Mouse (Mus musculus): ENCODE results near the gene Mzf1.
"Not testable (repeated sequence)": the region's sequence is repeated elsewhere in the genome, so short reads cannot be mapped to it uniquely, and the experiment has no call there.

Mzf1 gene

DNA sequence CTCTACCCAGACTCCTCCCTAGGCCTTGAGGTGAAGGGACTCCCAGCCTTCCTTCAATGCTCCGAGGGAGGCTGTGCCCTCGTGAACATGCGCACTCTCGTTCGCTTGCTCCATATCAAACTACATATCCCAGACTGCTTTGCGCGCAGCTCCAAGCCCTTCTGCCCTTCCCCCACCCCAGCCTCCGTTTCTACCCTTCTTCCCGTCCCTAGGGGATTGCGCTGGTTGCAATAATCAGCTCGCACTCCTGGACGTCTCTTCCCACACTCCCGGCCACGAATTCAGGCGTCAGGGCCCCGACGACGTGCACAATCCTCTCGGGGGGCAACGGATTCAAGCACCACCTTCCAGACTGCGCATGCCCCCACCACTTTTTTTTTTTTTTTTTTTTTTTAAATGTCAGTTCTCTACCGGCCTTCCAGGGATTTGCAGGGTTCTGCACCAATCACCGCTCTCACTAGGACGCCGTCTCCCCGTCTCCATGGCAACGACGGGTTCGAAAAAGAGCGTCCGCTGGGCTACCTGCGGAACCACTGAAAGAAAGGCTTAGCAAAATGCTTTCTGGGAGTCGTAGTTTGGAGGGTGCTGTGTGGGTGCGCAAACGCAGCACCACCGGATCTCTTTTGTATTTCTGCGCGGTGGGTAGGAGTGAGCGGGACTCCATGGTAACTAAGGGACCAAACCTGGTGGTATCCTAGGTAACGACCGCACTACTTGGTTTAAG, at the start of gene Mzf1:
Gene Mzf1 (minus strand): TSS at position 478 of the 724 bp plus-strand sequence.
- no peaks in the 10 kb centered on the region for H3K27me3 ChIP-seq (ENCODE audit: control insufficient read depth, insufficient read depth, low read length, poor library complexity, severe bottlenecking)
- H3K36me3 ChIP-seq (ENCODE audit: control insufficient read depth, insufficient read depth, low read length, poor library complexity, severe bottlenecking): no peaks in the 10 kb centered on the region
- peak; percentile 97 for DNase-seq (ENCODE audit: low read depth, low spot score)

DNA sequence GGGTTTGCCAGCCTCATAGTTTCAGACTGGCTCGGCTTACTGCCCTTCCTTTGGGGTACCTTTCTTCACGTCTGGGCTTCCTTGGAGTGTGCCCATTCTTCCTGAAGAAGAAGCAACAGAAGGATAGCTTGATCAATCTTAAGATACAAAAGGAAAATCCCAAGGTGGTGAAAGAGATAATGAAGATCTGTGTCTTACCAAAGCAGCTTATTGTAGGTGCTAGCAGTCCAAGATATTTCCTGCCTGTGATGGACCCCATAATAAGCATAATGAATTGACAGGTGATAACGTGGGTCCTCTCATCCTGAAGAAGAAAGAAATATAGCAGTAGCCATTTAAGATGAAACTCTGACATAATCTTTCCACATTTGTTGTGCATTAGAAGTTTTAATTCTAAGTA, 40.5 kb upstream of the Mzf1 start, which contains the start of gene Vmn1r85:
Gene Vmn1r85 (minus strand): TSS at position 101 of the 400 bp plus-strand sequence.
- DNase-seq (ENCODE audit: low read depth, low spot score): no peak
- Histone ChIP-seq H3K36me3 (ENCODE audit: control insufficient read depth, insufficient read depth, low read length, poor library complexity, severe bottlenecking) (no peaks in the 10 kb centered on the region), H3K27me3 (ENCODE audit: control insufficient read depth, insufficient read depth, low read length, poor library complexity, severe bottlenecking) (no peaks in the 10 kb centered on the region)

DNA sequence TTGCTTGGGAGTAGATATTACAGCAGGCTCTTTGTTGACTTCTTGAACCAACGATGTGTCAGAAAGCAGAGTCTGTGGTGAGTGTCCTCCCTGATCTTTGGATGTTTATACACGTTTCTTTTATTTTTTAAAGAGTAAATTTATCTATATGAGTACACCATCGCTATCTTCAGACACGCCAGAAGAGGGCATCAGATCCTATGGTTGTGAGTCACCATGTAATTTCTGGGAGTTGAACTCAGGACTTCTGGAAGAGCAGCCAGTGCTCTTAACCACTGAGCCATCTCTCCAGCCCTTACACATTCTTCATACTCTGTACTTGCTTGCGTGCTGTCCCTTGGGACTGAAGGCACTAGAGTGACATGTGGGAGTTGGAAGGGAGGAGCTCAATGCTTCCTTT, 17.7 kb upstream of the Mzf1 start:
- DNase-seq (ENCODE audit: low read depth, low spot score): no peak

DNA sequence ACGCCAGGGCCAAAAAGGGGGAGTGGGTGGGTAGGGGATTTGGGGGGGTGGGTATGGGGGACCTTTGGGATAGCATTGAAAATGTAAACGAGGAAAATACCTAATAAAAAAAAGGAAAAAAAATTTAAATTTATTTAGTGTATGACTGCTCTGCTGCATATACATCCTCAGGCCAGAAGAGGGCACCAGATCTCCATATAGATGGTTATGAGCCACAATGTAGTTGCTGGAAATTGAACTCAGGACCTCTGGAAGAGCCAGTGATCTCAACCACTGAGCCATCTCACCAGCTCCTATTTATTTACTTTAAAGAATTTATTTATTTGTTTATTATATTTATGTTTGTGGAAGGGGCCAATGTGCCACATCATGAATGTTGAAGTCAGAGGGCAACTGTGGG, 8.8 kb upstream of the Mzf1 start:
- not testable (repeated sequence) for H3K36me3 ChIP-seq (ENCODE audit: control insufficient read depth, insufficient read depth, low read length, poor library complexity, severe bottlenecking); H3K27me3 ChIP-seq (ENCODE audit: control insufficient read depth, insufficient read depth, low read length, poor library complexity, severe bottlenecking)
- DNase-seq (ENCODE audit: low read depth, low spot score): peak; percentile 54

More for the DNA sequence above, 17.7 kb upstream of the Mzf1 start:
- no peaks in the 10 kb centered on the region for H3K36me3 ChIP-seq (ENCODE audit: control insufficient read depth, insufficient read depth, low read length, poor library complexity, severe bottlenecking)
- no peaks in the 10 kb centered on the region for H3K27me3 ChIP-seq (ENCODE audit: control insufficient read depth, insufficient read depth, low read length, poor library complexity, severe bottlenecking)

DNA sequence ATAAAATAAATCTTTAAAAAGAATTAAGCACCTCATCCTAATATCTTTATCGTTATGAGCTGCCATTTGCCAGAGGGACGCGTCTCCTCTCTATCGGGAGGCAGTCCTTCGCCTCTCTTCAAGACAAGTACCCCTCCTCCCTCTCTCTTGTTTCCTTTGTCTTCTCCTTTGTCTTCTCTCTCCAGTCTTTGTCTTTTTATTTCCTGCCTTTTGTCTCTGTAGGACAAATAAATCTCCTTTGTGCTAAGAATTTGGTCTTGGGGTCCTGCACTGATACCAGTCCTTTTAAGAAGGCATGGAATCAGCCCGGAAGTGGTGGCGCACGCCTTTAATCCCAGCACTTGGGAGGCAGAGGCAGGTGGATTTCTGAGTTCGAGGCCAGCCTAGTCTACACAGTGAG, 5.0 kb upstream of the Mzf1 start:
- no peak for DNase-seq (ENCODE audit: low read depth, low spot score)
- Histone ChIP-seq H3K36me3 (ENCODE audit: control insufficient read depth, insufficient read depth, low read length, poor library complexity, severe bottlenecking) (no peaks in the 10 kb centered on the region), H3K27me3 (ENCODE audit: control insufficient read depth, insufficient read depth, low read length, poor library complexity, severe bottlenecking) (no peaks in the 10 kb centered on the region)

DNA sequence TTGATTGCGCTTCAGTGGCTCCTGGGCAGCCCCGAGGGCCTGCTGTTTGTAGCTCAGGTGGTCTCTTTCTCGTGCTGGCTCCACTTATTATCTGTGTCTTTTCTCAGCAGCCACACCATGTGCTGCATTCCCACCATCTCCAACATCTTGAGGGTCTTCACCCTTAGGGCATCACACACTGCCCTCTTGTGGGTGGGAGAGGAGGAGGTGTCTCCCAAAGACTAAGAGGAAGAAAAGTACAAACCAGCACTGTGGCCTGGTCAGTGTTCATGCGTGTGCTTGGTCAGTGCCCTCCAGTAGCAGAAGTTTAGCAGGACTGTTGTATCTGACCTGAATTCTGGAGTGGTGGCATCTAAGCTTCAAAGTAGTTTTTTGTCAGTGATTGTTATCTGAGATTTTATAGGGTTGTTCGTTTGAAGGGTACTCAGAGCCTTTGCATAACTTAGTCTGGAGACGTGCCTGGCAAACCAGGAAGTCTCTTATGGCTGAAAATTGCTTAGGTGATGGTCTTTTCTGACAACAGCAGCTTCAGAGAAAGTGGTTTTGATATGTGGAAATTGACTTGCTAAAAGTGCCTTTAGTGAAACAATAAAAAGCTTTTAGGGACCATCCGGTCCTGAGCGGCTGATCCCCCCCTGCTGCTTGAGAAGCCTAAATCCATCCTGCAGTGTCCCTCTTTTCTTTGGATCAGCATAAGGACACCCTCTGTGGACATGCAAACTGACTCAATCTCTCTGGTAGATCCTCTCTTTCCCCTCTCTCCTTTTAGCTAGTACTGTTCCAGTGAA, 2.5 kb upstream of the Mzf1 start:
- Histone ChIP-seq H3K36me3 (ENCODE audit: control insufficient read depth, insufficient read depth, low read length, poor library complexity, severe bottlenecking) (no peaks in the 10 kb centered on the region), H3K27me3 (ENCODE audit: control insufficient read depth, insufficient read depth, low read length, poor library complexity, severe bottlenecking) (no peaks in the 10 kb centered on the region)
- no peak for DNase-seq (ENCODE audit: low read depth, low spot score)

DNA sequence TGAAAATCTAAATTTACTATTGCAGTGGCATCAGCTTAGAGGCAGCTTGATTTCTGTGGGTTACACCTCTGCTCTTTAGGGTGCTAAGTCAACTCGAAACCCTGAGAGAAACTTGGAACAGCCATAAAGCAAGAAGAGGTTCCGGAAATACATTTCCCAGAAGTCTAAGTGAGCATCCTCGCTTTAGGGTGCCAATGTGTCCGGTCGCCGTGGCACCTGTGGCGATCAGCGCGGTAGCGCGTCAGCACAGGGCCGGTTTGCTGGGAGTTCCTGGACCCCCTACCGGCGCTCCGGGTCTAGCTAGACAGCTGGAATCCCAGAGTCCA, 640 bp downstream of the Mzf1 start:
- no peaks in the 10 kb centered on the region for H3K27me3 ChIP-seq (ENCODE audit: control insufficient read depth, insufficient read depth, low read length, poor library complexity, severe bottlenecking)
- no peaks in the 10 kb centered on the region for H3K36me3 ChIP-seq (ENCODE audit: control insufficient read depth, insufficient read depth, low read length, poor library complexity, severe bottlenecking)
- no peak for DNase-seq (ENCODE audit: low read depth, low spot score)

DNA sequence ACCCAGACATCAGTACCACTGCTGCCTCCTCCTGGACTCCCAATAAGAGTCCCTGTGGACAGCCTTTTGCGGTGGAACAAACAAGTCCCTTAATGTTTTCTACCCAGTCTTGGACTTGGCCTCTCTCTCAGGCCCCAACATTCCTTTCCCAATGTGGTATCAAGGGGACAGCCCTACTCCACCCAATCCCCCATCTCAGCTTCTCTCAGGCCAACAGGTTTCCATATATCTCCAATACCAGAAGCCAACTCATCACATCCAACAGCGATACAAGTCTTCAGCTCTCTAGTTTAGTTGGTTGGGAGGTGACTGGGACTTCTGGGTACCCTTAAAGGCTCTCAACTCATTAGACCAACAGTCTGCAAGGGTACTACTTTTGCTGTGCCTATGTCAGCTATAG, 1.1 kb downstream of the Mzf1 start:
- no peaks in the 10 kb centered on the region for H3K36me3 ChIP-seq (ENCODE audit: control insufficient read depth, insufficient read depth, low read length, poor library complexity, severe bottlenecking)
- H3K27me3 ChIP-seq (ENCODE audit: control insufficient read depth, insufficient read depth, low read length, poor library complexity, severe bottlenecking): no peaks in the 10 kb centered on the region
- no peak for DNase-seq (ENCODE audit: low read depth, low spot score)

DNA sequence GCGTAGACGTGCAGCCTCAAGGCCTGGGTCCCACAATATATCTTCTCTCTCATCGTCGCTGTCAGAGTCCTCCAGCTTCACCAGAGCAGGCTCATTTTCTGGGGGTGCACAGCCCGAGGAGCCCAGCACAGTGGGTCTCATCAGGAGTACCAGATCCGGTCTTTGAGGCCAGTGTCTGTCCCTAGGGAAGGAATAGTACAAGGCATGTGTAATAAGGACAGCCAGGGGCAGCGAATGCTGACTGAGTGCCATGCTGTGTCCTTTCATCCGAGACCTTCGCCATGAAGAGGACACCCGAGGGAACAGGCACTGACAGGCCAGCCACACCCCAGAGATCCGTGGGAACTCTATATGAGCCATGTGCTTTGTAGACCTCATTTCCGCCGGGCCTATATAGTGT, 1.6 kb downstream of the Mzf1 start:
- DNase-seq (ENCODE audit: low read depth, low spot score): no peak
- H3K36me3 ChIP-seq (ENCODE audit: control insufficient read depth, insufficient read depth, low read length, poor library complexity, severe bottlenecking): no peaks in the 10 kb centered on the region
- no peaks in the 10 kb centered on the region for H3K27me3 ChIP-seq (ENCODE audit: control insufficient read depth, insufficient read depth, low read length, poor library complexity, severe bottlenecking)

DNA sequence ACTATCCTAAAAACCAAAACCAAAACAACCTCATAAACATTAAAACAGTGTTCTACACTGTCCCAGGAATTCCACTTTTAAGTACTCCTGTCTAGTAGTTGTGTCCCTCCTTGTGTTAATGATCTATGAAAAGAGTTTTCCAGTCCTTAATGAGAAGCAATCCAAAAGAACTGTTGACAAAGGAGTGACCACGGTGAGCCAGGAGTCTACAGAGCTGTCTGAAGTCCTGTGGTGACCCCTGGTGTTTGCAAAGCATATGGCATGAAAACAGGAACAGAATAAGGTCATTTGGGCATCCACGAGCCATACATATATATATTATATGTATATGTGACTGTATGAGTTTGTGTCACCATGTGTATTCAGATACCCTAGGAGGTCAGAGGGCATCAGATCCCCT, 8.5 kb downstream of the Mzf1 start:
- H3K27me3 ChIP-seq (ENCODE audit: control insufficient read depth, insufficient read depth, low read length, poor library complexity, severe bottlenecking): no peaks in the 10 kb centered on the region
- peak; percentile 89 for DNase-seq (ENCODE audit: low read depth, low spot score)

DNA sequence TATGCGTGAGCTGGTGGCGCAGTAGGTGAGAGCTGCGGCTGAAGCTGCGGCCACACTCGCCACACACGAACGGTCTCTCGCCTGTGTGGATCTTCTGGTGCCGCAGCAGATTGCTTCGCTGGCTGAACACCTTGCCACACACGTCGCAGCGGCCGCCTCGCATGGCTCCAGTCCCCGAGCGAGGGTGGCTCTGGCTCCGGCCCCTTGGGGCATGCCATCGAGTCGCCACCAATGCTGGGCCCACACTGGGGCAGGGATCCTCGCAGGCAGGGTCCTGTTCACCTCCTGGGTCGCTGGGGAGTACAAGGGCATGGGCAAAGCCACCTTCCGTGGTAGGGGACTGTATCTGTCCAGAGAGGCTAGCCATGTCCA, 10.3 kb downstream of the Mzf1 start:
- no peaks in the 10 kb centered on the region for H3K36me3 ChIP-seq (ENCODE audit: control insufficient read depth, insufficient read depth, low read length, poor library complexity, severe bottlenecking)
- DNase-seq (ENCODE audit: low read depth, low spot score): no peak
- no peaks in the 10 kb centered on the region for H3K27me3 ChIP-seq (ENCODE audit: control insufficient read depth, insufficient read depth, low read length, poor library complexity, severe bottlenecking)

More for the DNA sequence above, 8.5 kb downstream of the Mzf1 start:
- H3K36me3 ChIP-seq (ENCODE audit: control insufficient read depth, insufficient read depth, low read length, poor library complexity, severe bottlenecking): no peaks in the 10 kb centered on the region

DNA sequence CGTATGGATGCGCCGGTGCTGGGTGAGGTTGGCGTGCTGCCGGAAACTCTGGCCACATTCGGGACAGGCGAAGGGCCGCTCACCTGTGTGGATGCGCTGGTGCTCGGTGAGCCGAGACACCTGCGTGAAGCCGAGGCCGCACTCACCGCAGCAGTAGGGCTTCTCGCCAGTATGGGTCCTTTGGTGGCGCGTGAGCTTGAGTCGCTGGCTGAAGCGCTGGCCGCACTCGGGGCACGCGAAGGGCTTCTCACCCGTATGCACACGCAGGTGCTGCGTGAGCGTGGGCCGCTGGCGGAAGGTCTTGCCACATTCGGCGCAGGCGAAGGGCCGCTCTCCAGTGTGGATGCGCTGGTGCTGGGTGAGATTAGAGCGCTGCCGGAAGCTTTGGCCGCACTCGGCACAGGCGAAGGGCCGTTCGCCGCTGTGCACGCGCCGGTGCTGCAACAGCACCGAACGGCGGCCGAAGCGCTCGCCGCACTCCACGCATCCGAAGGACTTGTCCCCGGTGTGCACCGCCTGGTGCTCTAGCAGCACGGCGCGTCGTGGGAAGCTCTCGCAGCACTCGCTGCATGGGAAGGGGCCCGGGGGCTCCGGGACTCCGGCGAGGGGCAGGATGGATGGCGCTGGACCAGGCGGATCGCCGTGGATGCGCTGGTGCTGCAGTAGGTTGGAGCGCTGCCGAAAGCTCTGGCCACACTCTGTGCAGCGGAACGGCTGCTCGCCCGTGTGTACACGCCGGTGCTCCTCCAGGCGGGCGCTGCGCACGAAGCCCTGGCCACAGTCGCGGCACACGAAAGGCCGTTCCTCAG, 10.9 kb downstream of the Mzf1 start:
- H3K27me3 ChIP-seq (ENCODE audit: control insufficient read depth, insufficient read depth, low read length, poor library complexity, severe bottlenecking): no peaks in the 10 kb centered on the region
- H3K36me3 ChIP-seq (ENCODE audit: control insufficient read depth, insufficient read depth, low read length, poor library complexity, severe bottlenecking): no peaks in the 10 kb centered on the region
- DNase-seq (ENCODE audit: low read depth, low spot score): no peak

DNA sequence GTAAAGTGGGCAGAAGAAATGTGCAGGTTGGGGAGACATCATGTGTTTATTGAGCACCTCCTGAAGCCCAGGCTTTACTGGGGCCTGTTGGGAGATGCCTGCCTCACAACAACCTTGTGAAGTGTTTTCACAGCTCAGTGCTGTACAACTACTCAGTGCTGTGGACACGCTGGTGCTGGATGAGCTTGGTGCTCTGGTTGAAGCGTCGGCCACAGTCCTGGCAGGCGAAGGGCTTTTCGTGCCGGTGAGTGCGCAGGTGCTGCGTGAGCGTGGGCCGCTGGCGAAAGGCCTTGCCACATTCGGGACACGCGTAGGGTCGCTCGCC, 11.5 kb downstream of the Mzf1 start:
- no peak for DNase-seq (ENCODE audit: low read depth, low spot score)
- H3K36me3 ChIP-seq (ENCODE audit: control insufficient read depth, insufficient read depth, low read length, poor library complexity, severe bottlenecking): no peaks in the 10 kb centered on the region
- no peaks in the 10 kb centered on the region for H3K27me3 ChIP-seq (ENCODE audit: control insufficient read depth, insufficient read depth, low read length, poor library complexity, severe bottlenecking)

DNA sequence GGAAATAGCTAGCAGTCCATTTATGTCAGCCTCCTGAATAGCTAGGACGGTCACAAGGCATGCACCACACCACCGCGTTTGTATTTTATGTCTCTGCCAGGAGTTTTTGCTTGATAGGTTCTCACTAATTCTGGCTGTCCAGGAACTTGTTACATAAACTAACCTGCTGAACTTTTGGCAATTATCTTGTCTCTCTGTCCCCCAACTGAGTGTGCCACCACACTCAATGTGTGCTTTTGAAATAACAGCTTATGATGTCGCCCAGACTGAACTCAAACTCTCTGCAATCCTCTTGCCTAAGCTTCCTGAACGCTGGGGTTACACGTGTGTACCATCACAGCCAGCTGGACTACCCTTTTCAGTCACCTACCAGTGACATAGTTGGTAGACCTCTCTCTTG, 12.1 kb downstream of the Mzf1 start:
- no peaks in the 10 kb centered on the region for H3K27me3 ChIP-seq (ENCODE audit: control insufficient read depth, insufficient read depth, low read length, poor library complexity, severe bottlenecking)
- DNase-seq (ENCODE audit: low read depth, low spot score): no peak
- H3K36me3 ChIP-seq (ENCODE audit: control insufficient read depth, insufficient read depth, low read length, poor library complexity, severe bottlenecking): no peaks in the 10 kb centered on the region

DNA sequence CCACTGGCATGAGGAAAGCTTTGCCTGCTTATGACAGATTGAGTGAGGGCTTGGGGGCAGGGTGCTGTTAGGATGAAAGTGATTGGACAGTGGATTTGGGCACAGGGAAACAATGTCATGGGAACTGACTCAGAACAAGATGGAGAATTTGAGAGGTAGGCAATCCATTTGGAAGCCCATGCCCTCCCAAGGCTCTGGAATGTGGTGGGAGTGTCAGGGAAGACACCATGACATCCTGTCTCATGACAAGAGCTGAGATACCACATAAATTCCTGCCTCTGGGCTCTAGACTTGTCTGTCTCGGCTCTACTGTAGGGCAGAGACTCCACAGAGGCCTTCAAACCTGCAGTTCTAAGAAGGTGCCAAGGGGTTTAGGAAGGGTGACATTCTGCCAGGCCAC, 13.3 kb downstream of the Mzf1 start:
- H3K36me3 ChIP-seq (ENCODE audit: control insufficient read depth, insufficient read depth, low read length, poor library complexity, severe bottlenecking): no peaks in the 10 kb centered on the region
- DNase-seq (ENCODE audit: low read depth, low spot score): no peak
- H3K27me3 ChIP-seq (ENCODE audit: control insufficient read depth, insufficient read depth, low read length, poor library complexity, severe bottlenecking): no peaks in the 10 kb centered on the region
